Mouse (Mus musculus) kidney, adult 2 months (tissue): ENCODE results near the gene Dync1li1. TPM values are rescaled to one million over a fixed set of nuclear protein-coding genes. Genes with fewer than 3 reads are reported as not detected.

Experiments
- DNase-seq: peaks from one replicate; pipeline ENCODE4 v3.0.0; 2021
- H3K27ac ChIP-seq: fragments of 200-500 bp; 2 replicates; pipeline ENCODE4 v1.5.1; 2012; ENCODE audit warnings: low read depth, low read length, control low read depth, inconsistent platforms; ENCODE audit not compliant: insufficient read depth
- H3K27me3 ChIP-seq: fragments of 200-500 bp; replicated peaks from 2 replicates; pipeline ENCODE4 v1.6.1; 2012; ENCODE audit warnings: mild to moderate bottlenecking, moderate library complexity, low read length, inconsistent platforms; ENCODE audit not compliant: control insufficient read depth, insufficient read depth
- H3K36me3 ChIP-seq: fragments of 200-500 bp; 2 replicates; pipeline ENCODE4 v1.6.1; 2012; ENCODE audit warnings: mild to moderate bottlenecking, moderate library complexity, low read length, inconsistent platforms; ENCODE audit not compliant: control insufficient read depth, insufficient read depth
- H3K4me1 ChIP-seq: fragments of 200-500 bp; 2 replicates; pipeline ENCODE4 v1.6.1; 2011; ENCODE audit warnings: low read length; ENCODE audit not compliant: control insufficient read depth, insufficient read depth
- H3K4me3 ChIP-seq: fragments of 200-500 bp; 2 replicates; pipeline ENCODE4 v1.5.1; 2011; ENCODE audit warnings: mild to moderate bottlenecking, low read depth, low read length, control low read depth; ENCODE audit not compliant: insufficient read depth
- CTCF ChIP-seq: fragments of 200-500 bp; conservative IDR thresholded peaks from 2 replicates; pipeline ENCODE4 v1.5.1; 2011; ENCODE audit warnings: low read depth, mild to moderate bottlenecking, control low read depth, low read length, moderate library complexity, mixed read lengths; ENCODE audit not compliant: insufficient read depth, insufficient read length
- POLR2A ChIP-seq: fragments of 200-500 bp; IDR thresholded peaks from one replicate; pipeline ENCODE4 v1.6.1; 2011; ENCODE audit warnings: low read depth, low read length, control low read depth
- WGBS: fragments of 180-500 bp; shearing (Covaris S2); methylation state at CpG from one replicate; pipeline ENCODE4 v1.1.7; 2018; 5-methylcytosine and 5-hydroxymethylcytosine counted together
- polyA plus RNA-seq: library from polyadenylated mRNA; depleted of rRNA; stranded (reverse); fragments of >200 nt; gene quantifications from 2 replicates; pipeline ENCODE4 v1.2.3, GENCODE M21; 2012

Dync1li1 gene
- polyA plus RNA-seq, 1 experiment: 24.6 TPM

- H3K4me1 ChIP-seq: no peaks in the 10 kb centered on the region
- WGBS: 51% methylated on average over 2 of the region's 2 CpGs
- no peak for TF ChIP-seq CTCF
- TF ChIP-seq POLR2A: no peak
- DNase-seq: peak; percentile 30
- H3K36me3 ChIP-seq: peaks cover 1% of the 10 kb centered on the region; the same call in 1 of the 2 replicates
- no peak overlapping the region for H3K27ac ChIP-seq
- H3K4me3 ChIP-seq: no peak overlapping the region
- no peaks in the 10 kb centered on the region for H3K27me3 ChIP-seq
Observed at GRCm38 (mm10) chr9:114742731-114743130, 54.1 kb downstream of the Dync1li1 start.

GRCm38 (mm10) chr9:114745163-114745562 lies 56.6 kb downstream of the Dync1li1 start:
- Histone ChIP-seq H3K36me3 (peaks cover 1% of the 10 kb centered on the region; the same call in 1 of the 2 replicates), H3K27ac (no peak overlapping the region), H3K4me1 (no peaks in the 10 kb centered on the region), H3K27me3 (no peaks in the 10 kb centered on the region), H3K4me3 (no peak overlapping the region)
- WGBS: 78% methylated on average over 4 of the region's 4 CpGs
- no peak for DNase-seq
- no peak for TF ChIP-seq POLR2A
- TF ChIP-seq CTCF: no peak

- Histone ChIP-seq H3K27ac (no peak overlapping the region), H3K36me3 (peaks cover 1% of the 10 kb centered on the region; the same call in 1 of the 2 replicates), H3K4me1 (no peaks in the 10 kb centered on the region), H3K4me3 (no peak overlapping the region), H3K27me3 (no peaks in the 10 kb centered on the region)
- TF ChIP-seq POLR2A (no peak), CTCF (no peak)
- no peak for DNase-seq
- 65% methylated on average over 4 of the region's 4 CpGs for WGBS
Observed at GRCm38 (mm10) chr9:114745654-114746053, 57.1 kb downstream of the Dync1li1 start.

- Histone ChIP-seq H3K27ac (no peak overlapping the region), H3K36me3 (peaks cover 1% of the 10 kb centered on the region; the same call in 1 of the 2 replicates), H3K27me3 (no peaks in the 10 kb centered on the region), H3K4me1 (no peaks in the 10 kb centered on the region), H3K4me3 (no peak overlapping the region)
- no peak for DNase-seq
- 61% methylated on average over 10 of the region's 10 CpGs for WGBS
- TF ChIP-seq CTCF: no peak
- no peak for TF ChIP-seq POLR2A
Observed at GRCm38 (mm10) chr9:114747012-114747411, 58.4 kb downstream of the Dync1li1 start.

GRCm38 (mm10) chr9:114747466-114747865 lies 58.9 kb downstream of the Dync1li1 start:
- H3K4me1 ChIP-seq: no peaks in the 10 kb centered on the region
- no peak overlapping the region for H3K4me3 ChIP-seq
- no peaks in the 10 kb centered on the region for H3K27me3 ChIP-seq
- H3K36me3 ChIP-seq: peaks cover 1% of the 10 kb centered on the region; the same call in 1 of the 2 replicates
- 82% methylated on average over 12 of the region's 12 CpGs for WGBS
- TF ChIP-seq CTCF: no peak
- TF ChIP-seq POLR2A: no peak
- no peak for DNase-seq
- H3K27ac ChIP-seq: no peak overlapping the region

GRCm38 (mm10) chr9:114751582-114751981 lies 63.0 kb downstream of the Dync1li1 start:
- Histone ChIP-seq H3K27ac (no peak overlapping the region), H3K36me3 (no peaks in the 10 kb centered on the region), H3K4me3 (no peak overlapping the region), H3K27me3 (no peaks in the 10 kb centered on the region), H3K4me1 (no peaks in the 10 kb centered on the region)
- no peak for DNase-seq
- TF ChIP-seq POLR2A: no peak
- 84% methylated on average over 3 of the region's 3 CpGs for WGBS

- no peak overlapping the region for H3K4me3 ChIP-seq
- TF ChIP-seq CTCF: no peak
- TF ChIP-seq POLR2A: no peak
- no peaks in the 10 kb centered on the region for H3K36me3 ChIP-seq
- H3K27me3 ChIP-seq: no peaks in the 10 kb centered on the region
- DNase-seq: no peak
- H3K4me1 ChIP-seq: no peaks in the 10 kb centered on the region
- no peak overlapping the region for H3K27ac ChIP-seq
- WGBS: 67% methylated on average over 9 of the region's 9 CpGs
Observed at GRCm38 (mm10) chr9:114752311-114752710, 63.7 kb downstream of the Dync1li1 start.
